Comparison of ENCODE assay signal across 7 mouse cellular contexts in the genomic region with DNA sequence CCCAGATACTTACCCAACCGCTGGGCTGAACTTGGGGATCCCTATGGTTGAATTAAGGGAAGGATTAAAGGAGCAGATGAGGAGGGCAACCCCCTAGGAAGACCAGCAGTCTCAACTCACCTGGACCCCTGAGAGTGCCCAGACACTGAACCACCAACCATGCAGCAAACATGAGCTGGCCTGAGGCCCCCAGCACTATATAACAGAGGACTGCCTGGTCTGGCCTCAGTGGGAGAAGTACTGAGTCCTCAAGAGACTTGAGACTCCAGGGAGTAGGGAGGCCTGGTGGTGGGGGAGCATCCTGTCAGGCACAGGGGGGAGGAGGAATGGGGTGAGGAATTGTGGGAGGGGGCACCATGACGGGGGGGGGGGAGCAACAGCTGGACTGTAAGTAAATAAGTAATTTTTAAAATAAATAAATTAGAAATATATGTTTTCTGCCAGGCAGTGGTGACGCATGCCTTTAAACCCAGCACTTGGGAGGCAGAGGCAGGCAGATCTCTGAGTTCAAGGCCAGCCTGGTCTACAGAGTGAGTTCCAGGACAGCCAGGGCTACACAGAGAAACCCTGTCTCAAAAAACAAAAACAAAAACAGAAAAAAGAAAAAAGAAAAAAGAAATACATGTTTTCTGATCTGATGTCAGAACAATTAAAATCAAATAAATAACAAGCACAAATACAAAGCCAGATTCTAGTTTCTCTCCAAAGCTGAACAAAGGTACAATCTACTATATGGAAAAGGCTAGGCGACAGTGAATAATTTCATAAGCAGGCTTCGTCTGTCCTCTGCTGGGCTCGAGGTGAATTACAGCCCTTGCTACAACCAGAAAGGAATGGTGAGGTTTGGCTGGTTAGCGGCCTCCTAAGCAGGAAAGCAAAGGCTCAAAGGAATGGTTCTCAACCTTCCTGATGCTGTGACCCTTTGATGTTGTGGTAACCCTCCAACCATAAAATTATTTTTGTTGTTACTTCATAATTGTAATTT. TPM values are rescaled to one million over a fixed set of nuclear protein-coding genes. Genes with fewer than 3 reads are reported as not detected.
DNase-seq lines count a peak whose midpoint lies in the region; ATAC-seq lines count a peak whose summit lies in the region.

No protein-coding gene starts in this region.

- H3K27me3 ChIP-seq in forebrain, embryonic 16.5 days (replicated peaks; ENCODE audit: control insufficient read depth, insufficient read depth, low read length) = no peaks in the 10 kb centered on the region

- 44% methylated on average over 7 of the region's 7 CpGs for WGBS in forebrain, embryonic 16.5 days

- peak; percentile 88 for ATAC-seq in forebrain, embryonic 16.5 days
- ATAC-seq in megakaryocyte progenitor cell, adult 5-6 weeks (replicated peaks; ENCODE audit: poor library complexity) = peak; percentile 97

- H3K36me3 ChIP-seq in forebrain, embryonic 16.5 days (ENCODE audit: control insufficient read depth, insufficient read depth) = no peaks in the 10 kb centered on the region

- no peaks in the 10 kb centered on the region for H3K4me1 ChIP-seq in forebrain, embryonic 16.5 days (replicated peaks; ENCODE audit: control insufficient read depth, insufficient read depth, low read length)

- no peak overlapping the region for H3K27ac ChIP-seq in forebrain, embryonic 16.5 days (ENCODE audit: low read length)

- H3K4me2 ChIP-seq in forebrain, embryonic 16.5 days (ENCODE audit: low read length) = no peak overlapping the region

- H3K9ac ChIP-seq in forebrain, embryonic 16.5 days (replicated peaks; ENCODE audit: low read depth, low read length) = no peak overlapping the region

- no peaks in the 10 kb centered on the region for H3K9me3 ChIP-seq in forebrain, embryonic 16.5 days (ENCODE audit: control insufficient read depth, low read length)

- no peak overlapping the region for H3K4me3 ChIP-seq in forebrain, embryonic 16.5 days (replicated peaks; ENCODE audit: low read length)

- peak; percentile 76 for DNase-seq in MN1 (ENCODE audit: low spot score)
- peak; percentile 81 for DNase-seq in brain, adult 2 months (ENCODE audit: low read depth, low spot score)
- DNase-seq in hindlimb bud, embryonic 11.5 days (ENCODE audit: extremely low spot score, low read depth, low spot score) = peak; percentile 67
- peak; percentile 57 for DNase-seq in left cerebral cortex, adult 11 months (ENCODE audit: low spot score)
- DNase-seq in right cerebral cortex, postnatal 4 days = peak; percentile 79

RNA-seq across cellular contexts. Expression of a gene that starts 55.4 kb away (rescaled TPM):
- polyA plus RNA-seq in forebrain, embryonic 16.5 days (2015; fragmentation: Nextera tagmentation; extraction: Ambion mirVana) = 38.6 and 39.2 TPM in 2 replicates
- 41.6 and 43.4 TPM in 2 replicates for total RNA-seq in megakaryocyte progenitor cell, adult 5-6 weeks (2015)
- 31.7 and 41.7 TPM in 2 replicates for total RNA-seq in megakaryocyte progenitor cell, adult 5-6 weeks (2017)
